In genomic region chr5:113986182-113986961, GRCm38 (mm10) we compare ENCODE assay signal across 9 mouse cellular contexts. TPM values are rescaled to one million over a fixed set of nuclear protein-coding genes. Genes with fewer than 3 reads are reported as not detected.
DNase-seq lines count a peak whose midpoint lies in the region; ATAC-seq and TF ChIP-seq lines count a peak whose summit lies in the region.
"Had no signal": no experiment of that assay in that cellular context is flagged by ENCODE, and none has a peak within 500 bp of the region (broad histone marks: within the 10 kb centered on the region; RNA-seq: fewer than 3 reads in every experiment).

No protein-coding gene starts in this region.

- intact Hi-C loops in gastrocnemius, postnatal 36 days (cut with DNase I): no loop called here

- no peak for TF ChIP-seq POLR2A in kidney, adult 2 months (IDR thresholded peaks at IDR 0.05; ENCODE audit: low read depth, low read length)
- TF ChIP-seq POLR2A in thymus, adult 2 months (IDR thresholded peaks at IDR 0.05; ENCODE audit: control insufficient read depth, extremely low read depth, insufficient read depth, low read length, poor library complexity): no peak

- DNase-seq in retina, postnatal 1 day: peak; percentile 85
- no peak for DNase-seq in retina, embryonic 14.5 days (ENCODE audit: low spot score)
- peak; percentile 58 to 74 for DNase-seq in gastrocnemius, postnatal 36 days
- peak; percentile 91 for DNase-seq in kidney, adult 2 months
- DNase-seq in lung, embryonic 14.5 days: peak; percentile 42
- DNase-seq in frontal cortex, postnatal 10 days (ENCODE audit: low spot score in 2 of 2): no peak
- DNase-seq in thymus, adult 2 months: no peak

- 12% methylated on average over 9 of the region's 9 CpGs for WGBS in kidney, adult 2 months
- WGBS in lung, embryonic 14.5 days: 30% methylated on average over 9 of the region's 9 CpGs
- WGBS in hindbrain, embryonic 16.5 days: 60% methylated on average over 9 of the region's 9 CpGs
- WGBS in thymus, adult 2 months: 91% methylated on average over 9 of the region's 9 CpGs

- peak overlapping the region; percentile 44 for H3K27ac ChIP-seq in kidney, adult 2 months (ENCODE audit: insufficient read depth, low read depth, low read length)
- H3K27ac ChIP-seq in lung, embryonic 14.5 days (ENCODE audit: low read depth): peak overlapping the region; percentile 70
- no peak overlapping the region for H3K27ac ChIP-seq in hindbrain, embryonic 16.5 days (ENCODE audit: low read depth, low read length)
- no peak overlapping the region for H3K27ac ChIP-seq in thymus, adult 2 months (ENCODE audit: control insufficient read depth, insufficient read depth, low read length)

- H3K4me1 ChIP-seq in kidney, adult 2 months (ENCODE audit: control insufficient read depth, insufficient read depth, low read length): peaks cover 26% of the 10 kb centered on the region
- no peaks in the 10 kb centered on the region for H3K4me1 ChIP-seq in lung, embryonic 14.5 days (ENCODE audit: insufficient read depth)
- H3K4me1 ChIP-seq in hindbrain, embryonic 16.5 days (ENCODE audit: control insufficient read depth, insufficient read depth, low read depth, low read length): peaks cover 5% of the 10 kb centered on the region
- H3K4me1 ChIP-seq in thymus, adult 2 months (replicated peaks; ENCODE audit: control insufficient read depth, insufficient read depth, low read length): no peaks in the 10 kb centered on the region; the same call in 1 of the 2 replicates

- TF ChIP-seq CTCF in kidney, adult 2 months (conservative IDR thresholded peaks at IDR 0.05; ENCODE audit: insufficient read depth, insufficient read length, low read depth, low read length): peak; percentile 30; the same call in 1 of the 2 replicates
- no peak for TF ChIP-seq CTCF in lung, embryonic 14.5 days (IDR thresholded peaks at IDR 0.05; ENCODE audit: low read depth)
- no peak for TF ChIP-seq CTCF in thymus, adult 2 months (IDR thresholded peaks at IDR 0.05; ENCODE audit: borderline replicate concordance, control insufficient read depth, extremely low read depth, insufficient read depth, low read length, poor library complexity)

- no peak overlapping the region for H3K4me2 ChIP-seq in lung, embryonic 14.5 days
- H3K4me2 ChIP-seq in hindbrain, embryonic 16.5 days (ENCODE audit: low read length): no peak overlapping the region

- no peak overlapping the region for H3K4me3 ChIP-seq in kidney, adult 2 months (ENCODE audit: insufficient read depth, low read depth, low read length)
- no peak overlapping the region for H3K4me3 ChIP-seq in lung, embryonic 14.5 days (ENCODE audit: low read depth, low read length)
- no peak overlapping the region for H3K4me3 ChIP-seq in hindbrain, embryonic 16.5 days (ENCODE audit: low read length)
- no peak overlapping the region for H3K4me3 ChIP-seq in thymus, adult 2 months (ENCODE audit: control insufficient read depth, insufficient read depth, low read length)

- no peaks in the 10 kb centered on the region for H3K36me3 ChIP-seq in kidney, adult 2 months (ENCODE audit: control insufficient read depth, insufficient read depth, low read length)
- peaks cover 39% of the 10 kb centered on the region for H3K36me3 ChIP-seq in lung, embryonic 14.5 days (ENCODE audit: insufficient read depth)
- H3K36me3 ChIP-seq in hindbrain, embryonic 16.5 days (ENCODE audit: control insufficient read depth, insufficient read depth, low read length): no peaks in the 10 kb centered on the region
- no peaks in the 10 kb centered on the region for H3K36me3 ChIP-seq in thymus, adult 2 months (ENCODE audit: control insufficient read depth, insufficient read depth, low read length)

- no peak overlapping the region; the same call in none of the 2 replicates for H3K9ac ChIP-seq in lung, embryonic 14.5 days
- no peak overlapping the region for H3K9ac ChIP-seq in hindbrain, embryonic 16.5 days (ENCODE audit: low read depth, low read length)

- ATAC-seq in lung, embryonic 14.5 days (ENCODE audit: insufficient read depth): peak; percentile 49; the same call in 1 of the 2 replicates
- no peak for ATAC-seq in hindbrain, embryonic 16.5 days

- H3K9me3 ChIP-seq in lung, embryonic 14.5 days (ENCODE audit: low read depth, low read length): no peaks in the 10 kb centered on the region
- H3K9me3 ChIP-seq in hindbrain, embryonic 16.5 days (ENCODE audit: control insufficient read depth, low read length): no peaks in the 10 kb centered on the region

- H3K27me3 ChIP-seq in kidney, adult 2 months (replicated peaks; ENCODE audit: control insufficient read depth, insufficient read depth, low read length): no peaks in the 10 kb centered on the region
- H3K27me3 ChIP-seq in lung, embryonic 14.5 days (ENCODE audit: insufficient read depth, low read length): no peaks in the 10 kb centered on the region
- no peaks in the 10 kb centered on the region for H3K27me3 ChIP-seq in hindbrain, embryonic 16.5 days (replicated peaks; ENCODE audit: control insufficient read depth, insufficient read depth, low read length)
- no peaks in the 10 kb centered on the region for H3K27me3 ChIP-seq in thymus, adult 2 months (ENCODE audit: control insufficient read depth, insufficient read depth, low read length)

RNA-seq across cellular contexts. Expression of gene Ssh1, which starts 7.3 kb away (rescaled TPM):
- total RNA-seq in gastrocnemius, postnatal 36 days (2021): 1 to 10 TPM; 5.1 to 7.5 TPM
- 11.3 and 12.1 TPM in 2 replicates for polyA plus RNA-seq in kidney, adult 2 months (2012; rRNA removed)
- 25.0 and 29.9 TPM in 2 replicates for polyA plus RNA-seq in lung, embryonic 14.5 days (2014; fragmentation: Nextera tagmentation; extraction: Ambion mirVana)
- 9.6 and 13.2 TPM in 2 replicates for polyA plus RNA-seq in hindbrain, embryonic 16.5 days (2015; fragmentation: Nextera tagmentation; extraction: Ambion mirVana)
- 10.7 and 11.6 TPM in 2 replicates for polyA plus RNA-seq in thymus, adult 2 months (2012; rRNA removed)

RNA-seq across cellular contexts. Expression of gene Dao, which starts 17.1 kb away (rescaled TPM):
- not detected for total RNA-seq in gastrocnemius, postnatal 36 days (2021)
- 369 and 376 TPM in 2 replicates for polyA plus RNA-seq in kidney, adult 2 months (2012; rRNA removed)
- not detected in 2 replicates for polyA plus RNA-seq in lung, embryonic 14.5 days (2014; fragmentation: Nextera tagmentation; extraction: Ambion mirVana)
- polyA plus RNA-seq in hindbrain, embryonic 16.5 days (2015; fragmentation: Nextera tagmentation; extraction: Ambion mirVana): not detected in 2 replicates
- polyA plus RNA-seq in thymus, adult 2 months (2012; rRNA removed): 0.11 and 0.36 TPM in 2 replicates
- total RNA-seq: left cerebral cortex, postnatal 10 days had no signal

Comparison
In these comparisons a context has a peak if more than half of its experiments do, and no peak if none do; other contexts are left out.
1. DNase-seq: peak in retina, postnatal 1 day (single experiment), gastrocnemius, postnatal 36 days (2 of 2), kidney, adult 2 months (single experiment) and lung, embryonic 14.5 days (single experiment); none in retina, embryonic 14.5 days (single experiment), frontal cortex, postnatal 10 days (0 of 2) and thymus, adult 2 months (single experiment).
2. H3K27ac ChIP-seq: peak in kidney, adult 2 months (single experiment) and lung, embryonic 14.5 days (single experiment); none in hindbrain, embryonic 16.5 days (single experiment) and thymus, adult 2 months (single experiment).
3. RNA of gene Dao, which starts 17.1 kb away (polyA plus RNA-seq): 369 to 376 TPM in kidney, adult 2 months; 0.11 to 0.36 TPM in thymus, adult 2 months, not detected in lung, embryonic 14.5 days and not detected in hindbrain, embryonic 16.5 days; every median in the first group is over 100 times any median in the second.